Mouse (Mus musculus) lung, adult 2 months (tissue): ENCODE results near the gene Gpr179. TPM values are rescaled to one million over a fixed set of nuclear protein-coding genes. Genes with fewer than 3 reads are reported as not detected.

ENCODE experiments used
- DNase-seq: peaks from one replicate; pipeline ENCODE4 v3.0.0; 2022
- H3K4me1 ChIP-seq: fragments of 200-500 bp; 2 replicates; pipeline ENCODE4 v1.6.1; 2011; ENCODE audit warnings: low read length; ENCODE audit not compliant: control insufficient read depth, insufficient read depth
- H3K4me3 ChIP-seq: fragments of 200-500 bp; replicated peaks from 2 replicates; pipeline ENCODE3; 2011; ENCODE audit warnings: low read depth, mild to moderate bottlenecking, control low read depth, low read length; ENCODE audit errors: extremely low read depth
- CTCF ChIP-seq: fragments of 200-500 bp; IDR thresholded peaks from 2 replicates; pipeline ENCODE4 v1.5.1; 2011; ENCODE audit warnings: mild to moderate bottlenecking, low read length, control low read depth; ENCODE audit not compliant: insufficient read depth
- POLR2A ChIP-seq: fragments of 200-500 bp; IDR thresholded peaks from 2 replicates; pipeline ENCODE4 v1.6.1; 2011; ENCODE audit warnings: low read depth, mild to moderate bottlenecking, control low read depth, low read length, borderline replicate concordance; ENCODE audit errors: extremely low read depth
- WGBS: fragments of 180-500 bp; shearing (Covaris S2); methylation state at CpG from one replicate; pipeline ENCODE4 v1.1.7; 2018; 5-methylcytosine and 5-hydroxymethylcytosine counted together
- polyA plus RNA-seq: library from polyadenylated mRNA; depleted of rRNA; stranded (reverse); fragments of >200 nt; gene quantifications from 2 replicates; pipeline ENCODE4 v1.2.3, GENCODE M21; 2012; rRNA removed

Gpr179 gene
- polyA plus RNA-seq, 1 experiment: 0.24 TPM

- peaks cover 1% of the 10 kb centered on the region; the same call in 1 of the 2 replicates for H3K4me1 ChIP-seq
- H3K4me3 ChIP-seq: no peak overlapping the region
- TF ChIP-seq POLR2A (no peak), CTCF (no peak)
- no peak for DNase-seq
- WGBS: 81% methylated on average over 3 of the region's 4 CpGs
Measured at GRCm38 (mm10) chr11:97296542-97296941, 55.3 kb downstream of the Gpr179 start.

DNA sequence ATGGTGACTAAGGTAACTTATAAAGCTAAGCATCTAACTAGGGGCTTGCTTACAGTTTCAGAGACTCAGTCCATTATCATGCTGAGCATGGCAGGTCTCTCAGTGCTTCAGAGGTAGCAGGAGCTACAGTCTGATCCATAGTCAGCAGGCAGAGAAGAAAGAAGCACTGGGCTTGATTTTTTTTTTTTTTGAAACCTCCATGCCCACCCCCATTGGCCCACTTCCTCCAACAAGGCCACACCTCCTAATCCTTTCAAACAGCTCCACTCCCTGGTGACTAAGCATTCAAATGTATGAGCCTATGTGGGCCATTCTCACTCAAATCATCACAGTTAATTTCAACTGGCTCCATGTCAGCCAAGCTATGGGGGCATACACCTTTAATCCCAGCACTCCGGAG, 59.1 kb downstream of the Gpr179 start:
- Histone ChIP-seq H3K4me3 (no peak overlapping the region), H3K4me1 (no peaks in the 10 kb centered on the region; the same call in 1 of the 2 replicates)
- DNase-seq: no peak
- WGBS: 97% methylated on average over 1 of the region's 1 CpGs
- no peak for TF ChIP-seq CTCF
- no peak for TF ChIP-seq POLR2A

GRCm38 (mm10) chr11:97289276-97290230, 62.3 kb downstream of the Gpr179 start:
- WGBS: 49% methylated on average over 12 of the region's 12 CpGs
- H3K4me3 ChIP-seq: no peak overlapping the region
- no peak for DNase-seq
- H3K4me1 ChIP-seq: no peaks in the 10 kb centered on the region; the same call in 1 of the 2 replicates
- no peak for TF ChIP-seq POLR2A
- TF ChIP-seq CTCF: no peak

DNA sequence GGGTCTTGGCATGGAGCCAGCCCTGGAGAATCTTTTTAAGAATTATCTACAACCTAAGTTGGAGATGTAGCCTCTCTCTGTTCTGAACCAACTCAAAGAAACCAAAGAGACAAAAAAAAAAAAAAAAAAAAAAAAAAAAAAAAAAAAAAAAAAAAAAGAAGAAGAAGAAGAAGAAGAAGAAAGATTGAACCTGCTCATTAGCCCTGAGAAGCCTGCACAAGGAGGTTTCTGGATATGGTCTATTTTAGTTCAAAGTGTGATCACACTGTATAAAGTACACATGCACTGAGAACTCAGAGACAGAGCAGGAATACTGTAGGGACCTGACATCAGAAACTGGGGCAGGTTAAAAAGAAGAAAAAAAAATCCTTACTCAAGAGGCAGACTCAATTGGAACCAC, 64.2 kb downstream of the Gpr179 start:
- no peak overlapping the region for H3K4me3 ChIP-seq
- no peak for DNase-seq
- no peaks in the 10 kb centered on the region; the same call in 1 of the 2 replicates for H3K4me1 ChIP-seq
- TF ChIP-seq CTCF (no peak), POLR2A (no peak)

- no peaks in the 10 kb centered on the region; the same call in 1 of the 2 replicates for H3K4me1 ChIP-seq
- TF ChIP-seq POLR2A: no peak
- no peak for TF ChIP-seq CTCF
- WGBS: 56% methylated on average over 6 of the region's 6 CpGs
- DNase-seq: no peak
- H3K4me3 ChIP-seq: no peak overlapping the region
Measured at GRCm38 (mm10) chr11:97286973-97287372, 64.9 kb downstream of the Gpr179 start.

DNA sequence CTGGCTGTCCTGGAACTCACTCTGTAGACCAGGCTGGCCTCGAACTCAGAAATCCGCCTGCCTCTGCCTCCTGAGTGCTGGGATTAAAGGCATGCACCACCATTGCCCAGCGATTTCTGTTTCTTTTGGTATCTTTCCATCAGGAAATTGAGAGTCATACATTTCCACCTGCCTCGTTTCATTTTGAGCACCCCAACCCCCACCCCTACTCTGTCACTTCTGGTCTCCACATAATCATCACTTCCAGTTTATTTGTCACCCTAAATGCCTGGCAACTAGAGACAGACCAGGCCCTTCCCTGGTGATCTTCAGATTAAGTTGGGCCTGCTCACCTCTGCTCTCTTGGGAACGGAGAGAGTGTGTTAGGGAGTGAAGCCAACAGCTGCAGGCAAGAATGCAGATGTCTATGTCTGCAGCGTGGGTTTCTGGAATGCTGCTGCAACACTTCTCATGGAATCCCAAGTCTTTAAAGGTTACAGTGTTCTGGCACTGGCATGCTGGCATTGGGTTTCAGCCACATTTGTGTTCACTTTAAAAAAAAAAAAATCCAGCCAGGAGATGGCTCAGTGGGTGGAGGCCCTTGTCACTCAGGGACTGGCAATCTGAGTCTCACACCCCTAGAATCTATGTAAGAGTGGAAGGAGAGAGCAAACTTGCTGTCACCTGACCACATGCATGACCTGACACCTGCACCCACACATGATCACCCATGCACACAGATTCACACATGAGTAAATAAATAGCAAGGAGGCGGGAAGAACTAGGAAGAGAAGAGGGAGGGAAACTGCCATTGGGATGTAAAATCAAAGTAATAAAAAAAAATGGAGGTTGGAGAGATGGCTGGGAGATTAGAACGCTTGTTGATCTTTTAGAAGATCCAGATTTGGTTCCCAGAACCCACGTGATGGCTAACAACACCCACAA, 65.8 kb downstream of the Gpr179 start:
- 58% methylated on average over 9 of the region's 9 CpGs for WGBS
- DNase-seq: no peak
- TF ChIP-seq CTCF (no peak), POLR2A (no peak)
- Histone ChIP-seq H3K4me3 (no peak overlapping the region), H3K4me1 (no peaks in the 10 kb centered on the region; the same call in 1 of the 2 replicates)

DNA sequence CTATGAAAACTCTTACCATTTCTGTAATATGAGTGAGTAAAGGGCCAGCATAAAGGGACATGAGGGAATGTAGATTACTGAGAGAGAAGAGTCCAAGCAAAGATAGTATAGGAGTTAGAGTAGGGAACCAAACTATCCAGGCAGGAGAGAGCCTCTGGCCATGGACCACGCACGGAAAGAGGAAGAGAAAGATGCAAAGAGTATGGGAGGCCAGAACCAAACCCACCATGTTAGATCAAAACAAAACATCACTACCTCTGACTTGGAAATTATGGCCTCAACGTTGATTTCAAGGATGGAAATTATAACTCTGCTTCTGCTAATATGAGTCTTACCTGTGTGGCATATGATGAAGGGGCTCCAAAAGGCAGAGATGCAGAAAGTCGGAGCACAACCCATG, 67.0 kb downstream of the Gpr179 start:
- Histone ChIP-seq H3K4me1 (no peaks in the 10 kb centered on the region; the same call in 1 of the 2 replicates), H3K4me3 (no peak overlapping the region)
- DNase-seq: no peak
- TF ChIP-seq CTCF (no peak), POLR2A (no peak)
- 73% methylated on average over 4 of the region's 4 CpGs for WGBS

GRCm38 (mm10) chr11:97282179-97282578, 69.7 kb downstream of the Gpr179 start:
- WGBS: 64% methylated on average over 6 of the region's 6 CpGs
- H3K4me1 ChIP-seq: peaks cover 2% of the 10 kb centered on the region; the same call in 1 of the 2 replicates
- TF ChIP-seq CTCF (no peak), POLR2A (no peak)
- no peak overlapping the region for H3K4me3 ChIP-seq
- DNase-seq: no peak

Other genes starting within 250 kb of the Gpr179 start
- 1.9 and 3.0 TPM in 2 replicates for gene Tbx21, start 236.7 kb downstream of the Gpr179 start, polyA plus RNA-seq
- 55.8 and 85.1 TPM in 2 replicates for gene Tbkbp1, start 200.6 kb downstream of the Gpr179 start, polyA plus RNA-seq
- gene Kpnb1, start 164.2 kb downstream of the Gpr179 start, polyA plus RNA-seq: 18.7 and 32.0 TPM in 2 replicates
- gene Npepps, start 71.4 kb downstream of the Gpr179 start, polyA plus RNA-seq: 22.3 and 23.1 TPM in 2 replicates
- gene Mrpl45, start 36.4 kb downstream of the Gpr179 start, polyA plus RNA-seq: 5.1 and 8.3 TPM in 2 replicates
- 9.8 and 11.3 TPM in 2 replicates for gene Socs7, start 10.5 kb upstream of the Gpr179 start, polyA plus RNA-seq
- 74.3 and 90.6 TPM in 2 replicates for gene Arhgap23, start 63.5 kb upstream of the Gpr179 start, polyA plus RNA-seq
- gene 4933428G20Rik, start 148.3 kb upstream of the Gpr179 start, polyA plus RNA-seq: 0.08 TPM in 1 of 2 replicates, not detected in the other
- 6.4 and 7.0 TPM in 2 replicates for gene Srcin1, start 224.1 kb upstream of the Gpr179 start, polyA plus RNA-seq